Mouse (Mus musculus) heart, adult 2 months (tissue): Measurements from ENCODE around the gene Rnf144a. TPM values are rescaled to one million over a fixed set of nuclear protein-coding genes. Genes with fewer than 3 reads are reported as not detected.
A peak's percentile ranks its signal among the peaks of the same experiment; 100 is the strongest.

Source experiments
- DNase-seq, 2 experiments: peaks; one replicate each; pipeline ENCODE4 v3.0.0; 2021
- H3K27ac ChIP-seq: fragments of 200-600 bp; 2 replicates; pipeline ENCODE4 v1.8.1; 2022
- H3K27me3 ChIP-seq: fragments of 200-500 bp; 2 replicates; pipeline ENCODE4 v1.6.1; 2012; ENCODE audit warnings: mild to moderate bottlenecking, low read length, inconsistent platforms, mixed read lengths; ENCODE audit not compliant: control insufficient read depth, insufficient read depth
- H3K36me3 ChIP-seq: fragments of 200-500 bp; 2 replicates; pipeline ENCODE4 v1.6.1; 2012; ENCODE audit warnings: low read length, inconsistent platforms; ENCODE audit not compliant: control insufficient read depth, insufficient read depth
- H3K4me1 ChIP-seq: fragments of 200-500 bp; 2 replicates; pipeline ENCODE4 v1.6.1; 2011; ENCODE audit warnings: low read length; ENCODE audit not compliant: control insufficient read depth, insufficient read depth
- H3K4me3 ChIP-seq: fragments of 200-600 bp; 2 replicates; pipeline ENCODE4 v1.8.1; 2022
- H3K79me2 ChIP-seq: fragments of 200-500 bp; replicated peaks from 2 replicates; pipeline ENCODE4 v1.6.1; 2012; ENCODE audit warnings: mild to moderate bottlenecking, inconsistent platforms, low read length, moderate library complexity, mixed read lengths; ENCODE audit not compliant: control insufficient read depth, insufficient read depth
- H3K9ac ChIP-seq: fragments of 200-500 bp; 2 replicates; pipeline ENCODE4 v1.6.1; 2012; ENCODE audit warnings: low read depth, mild to moderate bottlenecking, control low read depth, inconsistent platforms, low read length, mixed read lengths
- CTCF ChIP-seq: fragments of 200-600 bp; IDR thresholded peaks from 2 replicates; pipeline ENCODE4 v1.8.1; 2022; ENCODE audit warnings: antibody characterized with exemption, mild to moderate bottlenecking, moderate library complexity
- EP300 ChIP-seq: fragments of 200-500 bp; IDR thresholded peaks from 2 replicates; pipeline ENCODE4 v1.6.1; 2011; ENCODE audit warnings: low read depth, low read length, control low read depth; ENCODE audit not compliant: insufficient read depth
- POLR2A ChIP-seq: fragments of 200-500 bp; IDR thresholded peaks from 2 replicates; pipeline ENCODE4 v1.6.1; 2011; ENCODE audit warnings: mild to moderate bottlenecking, low read depth, low read length, control low read depth; ENCODE audit not compliant: insufficient read depth
- WGBS: fragments of 180-500 bp; shearing (Covaris S2); methylation state at CpG from one replicate; pipeline ENCODE4 v1.1.7; 2018; 5-methylcytosine and 5-hydroxymethylcytosine counted together
- intact Hi-C: fragments of 180-260 bp; cut with DNase I; formaldehyde crosslinking; loops from one replicate; pipeline ENCODE4 v1.15.1; 2025
- polyA plus RNA-seq: library from polyadenylated mRNA; depleted of rRNA; stranded (reverse); fragments of >200 nt; gene quantifications from 2 replicates; pipeline ENCODE4 v1.2.3, GENCODE M21; 2012
- total RNA-seq, 2 experiments: library from RNA; stranded (reverse); gene quantifications; 2 replicates each; pipeline ENCODE4 v1.2.3; 2021

Gene Rnf144a
- total and polyA plus RNA-seq, 3 experiments: 11.5 to 13.4 (median 12.7) TPM

DNA sequence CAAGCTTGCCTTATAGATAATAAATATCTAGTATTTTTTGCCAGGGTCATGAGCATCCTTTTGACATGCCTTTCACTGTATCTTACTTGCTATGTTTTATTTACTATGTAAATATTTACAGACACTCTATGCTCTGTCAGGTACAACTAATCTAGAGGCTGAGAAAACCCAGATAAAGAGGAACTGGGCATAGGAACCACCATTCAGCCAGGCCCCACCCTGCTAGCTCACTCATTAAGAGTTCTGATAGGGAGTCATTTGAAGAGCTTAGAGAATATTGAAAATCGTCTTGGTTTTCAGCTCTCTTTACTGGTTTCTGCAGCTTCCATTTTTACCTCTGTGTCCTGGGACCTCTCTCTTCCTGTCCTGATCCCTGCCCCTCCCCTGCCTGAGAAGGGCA is 36.1 kb upstream of the Rnf144a start:
- H3K4me1 ChIP-seq: peaks cover 16% of the 10 kb centered on the region
- no peaks in the 10 kb centered on the region for H3K27me3 ChIP-seq
- H3K9ac ChIP-seq: no peak overlapping the region
- DNase-seq: no peak
- 14% methylated on average over 1 of the region's 1 CpGs for WGBS
- H3K36me3 ChIP-seq: peaks cover 41% of the 10 kb centered on the region
- no peak overlapping the region for H3K4me3 ChIP-seq
- H3K79me2 ChIP-seq: no peaks in the 10 kb centered on the region
- intact Hi-C loops: no loop called here
- TF ChIP-seq POLR2A (no peak), EP300 (no peak), CTCF (no peak)
- H3K27ac ChIP-seq: peak overlapping the region; percentile 10

DNA sequence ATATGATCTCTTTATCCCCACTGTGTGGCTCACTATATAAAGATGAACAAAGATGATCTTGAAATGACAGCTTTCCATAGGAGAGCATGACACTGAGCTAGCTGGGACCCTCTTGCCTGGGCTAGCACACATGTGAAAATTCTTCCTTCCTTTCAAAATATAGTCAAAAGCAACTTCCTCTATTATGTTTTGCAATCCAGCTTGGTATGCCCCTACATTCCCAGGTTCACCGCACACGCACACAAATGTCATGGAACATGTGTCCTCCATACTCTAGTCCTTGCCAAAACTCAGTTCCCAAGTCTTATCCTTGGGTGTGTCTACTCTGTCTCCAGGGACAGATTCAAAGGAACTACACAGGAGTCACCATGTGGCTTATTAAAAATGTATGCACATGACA is 34.4 kb upstream of the Rnf144a start:
- intact Hi-C loops: loop anchor here (10.0 kb wide), 1 partner anchor 1355 kb away; the partner anchor contains the start of gene Id2
- WGBS: 85% methylated on average over 2 of the region's 2 CpGs
- peaks cover 18% of the 10 kb centered on the region for H3K4me1 ChIP-seq
- no peak for DNase-seq
- no peak overlapping the region for H3K9ac ChIP-seq
- H3K4me3 ChIP-seq: no peak overlapping the region
- no peak for TF ChIP-seq EP300
- H3K79me2 ChIP-seq: no peaks in the 10 kb centered on the region
- peaks cover 57% of the 10 kb centered on the region for H3K36me3 ChIP-seq
- H3K27me3 ChIP-seq: no peaks in the 10 kb centered on the region
- no peak overlapping the region for H3K27ac ChIP-seq

DNA sequence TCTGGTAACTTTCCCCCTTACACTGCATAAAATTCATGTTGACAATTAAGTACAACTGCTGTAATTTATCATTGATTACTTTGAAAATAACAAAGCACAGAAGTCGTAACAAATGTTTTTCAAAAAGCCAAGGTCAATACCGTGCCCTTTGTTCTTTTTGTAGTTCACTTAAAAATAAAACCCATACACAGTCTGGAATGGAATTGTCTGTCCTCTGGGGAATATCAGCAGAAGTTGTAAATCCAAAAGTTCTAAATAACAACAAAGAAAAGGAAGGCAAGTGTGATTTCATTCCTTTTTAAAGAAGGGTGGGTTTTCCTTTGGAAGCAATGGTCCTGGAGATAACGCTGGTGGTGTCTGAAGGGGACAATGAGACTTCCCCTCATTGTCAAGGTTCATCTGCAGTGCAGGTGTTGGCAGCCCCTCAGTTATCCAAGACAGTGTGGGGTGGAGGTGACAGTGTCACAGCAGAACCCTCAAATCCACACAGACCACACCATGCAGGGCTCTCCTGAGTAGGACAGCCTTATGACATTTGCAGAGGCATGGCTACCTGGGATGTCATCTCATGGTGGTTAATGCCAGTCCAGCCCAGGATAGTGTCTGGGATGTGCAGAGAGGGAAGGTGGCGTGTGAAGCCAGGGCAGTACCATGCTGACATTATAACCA is 31.5 kb upstream of the Rnf144a start:
- 54% methylated on average over 4 of the region's 4 CpGs for WGBS
- no peak for TF ChIP-seq CTCF
- 0 out of 2 replicates have a peak, but pooled peaks have one; percentile 39 for TF ChIP-seq EP300
- intact Hi-C loops: loop anchor here (10.0 kb wide), 1 partner anchor 1352 kb away; the partner anchor contains the start of gene Id2
- no peaks in the 10 kb centered on the region for H3K79me2 ChIP-seq
- no peak overlapping the region for H3K4me3 ChIP-seq
- H3K27ac ChIP-seq: peak overlapping the region; percentile 73
- H3K27me3 ChIP-seq: no peaks in the 10 kb centered on the region
- DNase-seq: peak in 1 of 2 experiments; percentile 21
- no peak overlapping the region for H3K9ac ChIP-seq
- H3K4me1 ChIP-seq: peaks cover 12% of the 10 kb centered on the region
- peaks cover 57% of the 10 kb centered on the region for H3K36me3 ChIP-seq

DNA sequence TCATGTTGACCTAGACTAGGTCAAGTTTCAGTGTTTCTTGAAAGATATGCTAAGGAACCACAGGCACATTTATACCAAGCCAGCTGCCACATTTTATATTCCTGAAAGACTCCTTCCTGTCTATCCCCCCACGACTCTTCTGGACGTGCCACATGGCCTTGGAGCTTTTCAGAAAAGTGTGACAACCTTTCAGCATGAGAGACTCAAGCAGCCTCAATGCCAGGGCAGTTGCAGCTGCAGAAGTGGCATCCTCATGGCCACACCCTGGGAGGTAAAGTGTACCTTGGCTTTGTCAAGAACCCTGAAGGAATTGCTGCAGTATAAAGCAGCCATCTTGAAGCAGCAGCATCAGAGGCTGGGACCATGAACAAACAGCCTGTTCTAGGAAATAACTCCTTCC is 29.5 kb upstream of the Rnf144a start:
- WGBS: 55% methylated on average over 2 of the region's 2 CpGs
- Histone ChIP-seq H3K36me3 (peaks cover 48% of the 10 kb centered on the region), H3K4me1 (peaks cover 13% of the 10 kb centered on the region), H3K9ac (no peak overlapping the region), H3K79me2 (no peaks in the 10 kb centered on the region), H3K27ac (peak overlapping the region; percentile 24; the same call in 1 of the 2 replicates), H3K4me3 (no peak overlapping the region), H3K27me3 (no peaks in the 10 kb centered on the region)
- intact Hi-C loops: loop anchor here (2.0 to 10.0 kb wide), 2 partner anchors 14 to 1350 kb away; partner anchors contain the start of gene Id2
- DNase-seq: no peak
- no peak for TF ChIP-seq POLR2A
- no peak for TF ChIP-seq EP300
- no peak for TF ChIP-seq CTCF

DNA sequence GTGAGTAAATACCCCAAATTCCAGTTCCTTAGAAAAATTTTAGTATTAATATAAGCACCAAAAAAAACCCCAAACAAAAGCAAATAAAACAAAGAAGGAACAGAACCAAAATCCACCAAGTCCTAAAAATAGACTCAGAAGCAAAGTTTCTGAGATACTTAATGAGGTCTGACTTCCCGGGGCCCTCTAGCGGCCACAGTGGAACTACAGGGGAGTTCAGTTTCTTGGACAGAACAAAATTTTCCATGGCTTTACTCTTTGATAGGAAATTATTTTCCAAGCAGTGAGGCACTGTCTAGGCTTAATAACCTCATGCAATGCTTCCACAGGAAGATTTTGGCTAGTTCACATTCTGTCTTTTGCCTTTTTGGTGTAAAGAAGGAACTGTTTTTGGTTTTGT is 29.0 kb upstream of the Rnf144a start:
- peak overlapping the region; percentile 24; the same call in 1 of the 2 replicates for H3K27ac ChIP-seq
- WGBS: 2% methylated on average over 2 of the region's 2 CpGs

DNA sequence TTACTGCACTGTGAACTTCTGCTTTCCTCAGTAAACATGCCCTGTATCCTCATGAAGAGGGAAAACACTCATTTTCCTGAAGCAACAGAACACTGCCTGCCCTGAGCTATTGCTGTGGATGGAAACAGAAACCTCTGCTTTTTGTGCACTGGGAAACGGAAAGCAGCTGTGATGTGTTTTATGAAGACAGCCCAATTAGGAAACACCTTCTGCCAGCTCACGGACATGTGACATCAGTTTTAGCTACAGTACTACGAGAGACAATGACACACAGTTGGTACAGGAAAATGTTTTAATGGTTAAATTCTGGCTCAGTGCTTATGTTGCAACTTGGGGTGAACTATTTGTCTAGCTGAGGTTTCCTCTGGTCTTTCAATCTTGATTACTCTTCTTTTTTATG is 24.3 kb upstream of the Rnf144a start:
- intact Hi-C loops: no loop called here
- H3K27me3 ChIP-seq: no peaks in the 10 kb centered on the region; the same call in 1 of the 2 replicates
- peaks cover 11% of the 10 kb centered on the region for H3K4me1 ChIP-seq
- no peaks in the 10 kb centered on the region for H3K79me2 ChIP-seq
- peak overlapping the region; percentile 27; the same call in 1 of the 2 replicates for H3K27ac ChIP-seq
- H3K36me3 ChIP-seq: peaks cover 8% of the 10 kb centered on the region
- no peak for DNase-seq
- TF ChIP-seq POLR2A (peak; percentile 24; the same call in 1 of the 2 replicates), EP300 (no peak)
- 37% methylated on average over 3 of the region's 3 CpGs for WGBS
- peak overlapping the region; percentile 33; the same call in 1 of the 2 replicates for H3K9ac ChIP-seq
- no peak overlapping the region for H3K4me3 ChIP-seq

More for the DNA sequence above, 29.0 kb upstream of the Rnf144a start:
- peak; percentile 82 to 90 for DNase-seq
- Histone ChIP-seq H3K4me1 (peaks cover 15% of the 10 kb centered on the region), H3K79me2 (no peaks in the 10 kb centered on the region), H3K27me3 (no peaks in the 10 kb centered on the region; the same call in 1 of the 2 replicates), H3K9ac (no peak overlapping the region), H3K4me3 (no peak overlapping the region), H3K36me3 (peaks cover 45% of the 10 kb centered on the region)
- intact Hi-C loops: loop anchor here (2.0 to 10.0 kb wide), 2 partner anchors 15 to 1349 kb away; partner anchors contain the start of gene Id2
- peak; percentile 97 for TF ChIP-seq CTCF
- TF ChIP-seq POLR2A: no peak
- 0 out of 2 replicates have a peak, but pooled peaks have one; percentile 40 for TF ChIP-seq EP300
